Mouse (Mus musculus) c-Kit-negative CD71-positive TER-119-positive erythroid progenitor cells, embryonic 14.5 days (primary cell): ENCODE results near the gene Ror1.

ENCODE experiments used
- DNase-seq: peaks from one replicate; pipeline ENCODE4 v3.0.0-alpha.2; 2013; ENCODE audit warnings: low read depth, low spot score

The Ror1 gene

GRCm38 (mm10) chr4:100095685-100096595, at the start of gene Ror1:
Ror1 (plus strand) TSS chr4:100095791.
- DNase-seq = no peak

- DNase-seq = no peak
Measured at GRCm38 (mm10) chr4:100047066-100047465, 48.5 kb upstream of the Ror1 start.

- DNase-seq = no peak
Measured at GRCm38 (mm10) chr4:100048351-100048950, 47.1 kb upstream of the Ror1 start.

GRCm38 (mm10) chr4:100051767-100052166, 43.8 kb upstream of the Ror1 start:
- DNase-seq = no peak

GRCm38 (mm10) chr4:100052258-100052657, 43.3 kb upstream of the Ror1 start:
- no peak for DNase-seq

- DNase-seq = no peak
Measured at GRCm38 (mm10) chr4:100056046-100056445, 39.5 kb upstream of the Ror1 start.

GRCm38 (mm10) chr4:100056446-100056845, 39.1 kb upstream of the Ror1 start:
- no peak for DNase-seq

GRCm38 (mm10) chr4:100057381-100057780, 38.2 kb upstream of the Ror1 start:
- DNase-seq = no peak

GRCm38 (mm10) chr4:100058631-100059030, 37.0 kb upstream of the Ror1 start:
- no peak for DNase-seq

GRCm38 (mm10) chr4:100059811-100060210, 35.8 kb upstream of the Ror1 start:
- no peak for DNase-seq

GRCm38 (mm10) chr4:100061396-100062066, 34.1 kb upstream of the Ror1 start:
- no peak for DNase-seq

- DNase-seq = no peak
Measured at GRCm38 (mm10) chr4:100065686-100066085, 29.9 kb upstream of the Ror1 start.

- no peak for DNase-seq
Measured at GRCm38 (mm10) chr4:100070101-100070500, 25.5 kb upstream of the Ror1 start.

GRCm38 (mm10) chr4:100096596-100097181, 1.1 kb downstream of the Ror1 start:
- no peak for DNase-seq

GRCm38 (mm10) chr4:100097364-100097979, 1.9 kb downstream of the Ror1 start:
- no peak for DNase-seq

- DNase-seq = no peak
Measured at GRCm38 (mm10) chr4:100101066-100101820, 5.7 kb downstream of the Ror1 start.

- DNase-seq = no peak
Measured at GRCm38 (mm10) chr4:100101844-100102243, 6.3 kb downstream of the Ror1 start.

GRCm38 (mm10) chr4:100104241-100104640, 8.7 kb downstream of the Ror1 start:
- no peak for DNase-seq

- no peak for DNase-seq
Measured at GRCm38 (mm10) chr4:100107593-100107992, 12.0 kb downstream of the Ror1 start.

- DNase-seq = no peak
Measured at GRCm38 (mm10) chr4:100108551-100108950, 13.0 kb downstream of the Ror1 start.

- DNase-seq = no peak
Measured at GRCm38 (mm10) chr4:100114148-100114547, 18.6 kb downstream of the Ror1 start.
